Mouse (Mus musculus) thymus, postnatal 14 days (tissue): ENCODE data around the gene Cotl1.

ENCODE experiments used
- DNase-seq: peaks from one replicate; pipeline ENCODE4 v3.0.0; 2021

Gene Cotl1

GRCm38 (mm10) chr8:119785764-119786405 is 54.5 kb downstream of the Cotl1 start:
- DNase-seq, result peak; percentile 39

- no peak for DNase-seq
Measured at GRCm38 (mm10) chr8:119784676-119785075, 55.7 kb downstream of the Cotl1 start.

DNA sequence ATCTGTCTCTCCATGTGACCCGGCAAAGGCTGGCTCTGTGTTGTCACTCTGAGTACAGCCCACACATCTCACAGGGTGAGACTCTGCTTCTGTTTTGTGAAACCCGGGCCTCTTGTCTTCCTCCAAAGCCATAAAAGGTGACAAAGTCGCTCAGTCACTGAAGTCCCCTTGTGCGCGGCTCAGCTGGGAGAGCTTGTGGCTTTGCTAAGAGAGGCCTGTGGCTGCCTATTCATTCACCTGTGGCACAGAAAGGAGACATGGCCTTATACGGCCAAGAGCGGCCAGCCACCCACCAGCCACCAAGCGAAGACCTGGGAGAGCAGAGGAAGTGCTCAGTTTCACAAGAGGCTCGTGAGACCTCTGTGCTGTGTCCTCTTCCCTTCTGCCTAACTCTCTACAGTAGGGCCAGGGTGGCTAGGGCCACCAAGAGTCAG is 56.2 kb downstream of the Cotl1 start:
- peak; percentile 67 for DNase-seq

DNA sequence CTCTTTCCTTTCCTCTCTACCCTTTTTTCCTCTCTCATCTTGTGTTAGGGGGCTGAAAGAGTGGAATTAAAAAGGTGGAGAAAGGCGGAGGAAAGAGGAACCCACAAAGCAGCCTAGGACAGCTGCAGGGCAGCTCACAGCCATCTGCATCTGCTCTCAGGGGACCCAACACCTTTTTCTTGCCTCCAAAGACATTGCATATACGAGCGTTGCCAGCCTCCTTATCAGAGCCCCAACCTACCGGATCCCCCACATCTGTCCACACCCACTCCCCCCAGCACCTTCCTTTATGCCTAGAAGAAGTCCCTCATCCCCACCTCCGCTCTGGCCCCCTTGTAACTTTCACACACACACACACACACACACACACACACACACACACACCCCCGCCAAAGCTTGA is 56.8 kb downstream of the Cotl1 start:
- peak; percentile 56 for DNase-seq

GRCm38 (mm10) chr8:119782715-119783114 is 57.6 kb downstream of the Cotl1 start:
- DNase-seq, result peak; percentile 86

- DNase-seq, result no peak
Measured at GRCm38 (mm10) chr8:119781086-119781840, 59.1 kb downstream of the Cotl1 start.

GRCm38 (mm10) chr8:119780402-119781049 is 59.8 kb downstream of the Cotl1 start:
- no peak for DNase-seq

GRCm38 (mm10) chr8:119779013-119779737 is 61.2 kb downstream of the Cotl1 start:
- peak; percentile 89 for DNase-seq

- peak; percentile 99 for DNase-seq
Measured at GRCm38 (mm10) chr8:119778263-119778662, 62.1 kb downstream of the Cotl1 start, which contains the start of gene Tldc1. Tldc1 (minus strand) TSS chr8:119778416.

DNA sequence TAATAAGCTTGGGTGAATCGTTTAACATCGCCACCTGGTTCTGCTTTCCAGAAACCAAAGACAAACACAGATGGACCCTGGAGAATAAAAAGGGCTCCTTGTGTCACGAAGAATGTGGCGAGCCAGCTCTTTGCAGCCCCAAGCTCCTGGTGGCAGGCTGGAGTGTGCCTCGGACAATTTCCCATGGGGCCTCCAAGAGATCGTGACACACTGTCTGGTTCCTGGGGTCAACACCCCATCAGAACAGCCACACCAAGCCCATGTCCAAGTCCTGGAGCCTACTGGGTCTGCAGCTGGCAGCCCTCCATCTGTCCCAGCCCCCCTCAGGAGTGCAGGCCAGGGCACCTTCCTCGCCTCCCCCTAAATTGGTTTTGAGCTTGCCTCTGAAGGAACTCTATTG is 62.6 kb downstream of the Cotl1 start:
- DNase-seq, result no peak

DNA sequence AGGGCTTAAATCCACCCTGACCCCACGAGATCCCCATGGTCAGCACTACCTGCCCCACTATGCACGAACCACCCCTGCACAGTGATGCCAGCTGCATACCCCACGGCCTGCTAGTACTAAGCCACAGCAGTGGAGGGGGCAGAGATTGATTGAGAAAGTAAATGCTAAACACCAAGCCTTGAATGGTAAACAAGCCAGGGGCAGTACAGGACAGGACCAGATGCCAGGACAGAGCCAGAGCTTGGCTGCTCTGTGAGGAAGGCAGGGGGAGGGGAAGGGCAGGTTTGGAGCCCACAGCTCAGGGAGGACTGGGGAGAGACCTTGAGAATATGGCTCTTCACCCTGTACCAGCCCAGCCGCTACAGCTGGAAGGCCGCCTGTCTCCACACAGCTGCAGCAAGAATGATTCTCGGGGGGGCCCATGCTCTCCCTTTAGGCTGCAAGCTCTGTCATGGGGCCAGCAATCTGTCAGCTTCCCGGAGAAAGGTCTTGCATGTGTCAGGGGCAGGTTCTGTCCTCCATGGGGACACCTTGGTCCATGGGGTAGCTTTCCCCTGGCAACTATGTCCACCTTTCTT is 63.6 kb downstream of the Cotl1 start:
- DNase-seq, result no peak

- DNase-seq, result no peak
Measured at GRCm38 (mm10) chr8:119765761-119766444, 74.4 kb downstream of the Cotl1 start.

DNA sequence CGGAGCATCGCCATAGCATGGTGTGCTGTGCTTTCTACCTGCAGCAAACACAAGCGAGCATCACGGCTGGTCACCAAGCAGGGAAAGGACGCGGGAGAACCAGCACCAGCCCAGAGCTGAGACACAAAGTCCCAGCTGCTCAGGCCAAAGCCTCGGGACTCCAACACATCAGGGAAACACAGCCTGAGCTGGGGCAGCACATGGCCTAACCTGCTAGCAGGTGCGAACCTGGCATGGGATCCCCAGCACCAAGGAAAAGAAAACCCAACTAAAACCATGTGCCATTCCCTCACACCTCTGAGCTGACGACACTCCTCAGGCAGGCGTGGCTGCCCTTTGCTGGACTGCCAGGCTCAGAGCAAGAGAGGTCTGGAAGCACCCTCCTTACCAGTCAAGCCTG is 75.0 kb downstream of the Cotl1 start:
- DNase-seq, result no peak

GRCm38 (mm10) chr8:119762226-119763220 is 77.8 kb downstream of the Cotl1 start:
- DNase-seq, result no peak

- DNase-seq, result no peak
Measured at GRCm38 (mm10) chr8:119761692-119762091, 78.7 kb downstream of the Cotl1 start.
